Mouse (Mus musculus): ENCODE measurements around the gene Txnrd1. TPM values are rescaled to one million over a fixed set of nuclear protein-coding genes. Genes with fewer than 3 reads are reported as not detected.

Txnrd1 gene
- total RNA-seq, 4 experiments from 2014 or later = 57.3 to 65.7 (median 59.4) TPM

GRCm38 (mm10) chr10:82817936-82818335 is 15.8 kb upstream of the Txnrd1 start:
- no peak for DNase-seq (ENCODE audit: low spot score)

- no peak for DNase-seq (ENCODE audit: low spot score)
These were observed 15.1 kb upstream of the Txnrd1 start for GRCm38 (mm10) chr10:82818661-82819060.

- no peak for DNase-seq (ENCODE audit: low spot score)
These were observed 10.5 kb upstream of the Txnrd1 start for GRCm38 (mm10) chr10:82823108-82823778.

- DNase-seq (ENCODE audit: low spot score) = no peak
These were observed 10.0 kb upstream of the Txnrd1 start for GRCm38 (mm10) chr10:82823779-82824177.

GRCm38 (mm10) chr10:82824541-82824940 is 9.2 kb upstream of the Txnrd1 start:
- no peak for DNase-seq (ENCODE audit: low spot score)

GRCm38 (mm10) chr10:82826516-82826915 is 7.2 kb upstream of the Txnrd1 start:
- no peak for DNase-seq (ENCODE audit: low spot score)

GRCm38 (mm10) chr10:82835898-82836297 is 2.1 kb downstream of the Txnrd1 start:
- DNase-seq (ENCODE audit: low spot score) = no peak

GRCm38 (mm10) chr10:82838390-82838789 is 4.6 kb downstream of the Txnrd1 start:
- no peak for DNase-seq (ENCODE audit: low spot score)

GRCm38 (mm10) chr10:82844090-82844489 is 10.3 kb downstream of the Txnrd1 start:
- no peak for DNase-seq (ENCODE audit: low spot score)

GRCm38 (mm10) chr10:82844731-82845130 is 11.0 kb downstream of the Txnrd1 start:
- no peak for DNase-seq (ENCODE audit: low spot score)

GRCm38 (mm10) chr10:82847821-82848459 is 14.2 kb downstream of the Txnrd1 start:
- no peak for DNase-seq (ENCODE audit: low spot score)

GRCm38 (mm10) chr10:82849686-82850353 is 16.1 kb downstream of the Txnrd1 start:
- no peak for DNase-seq (ENCODE audit: low spot score)

- DNase-seq (ENCODE audit: low spot score) = no peak
These were observed 16.6 kb downstream of the Txnrd1 start for GRCm38 (mm10) chr10:82850354-82850752.

GRCm38 (mm10) chr10:82851751-82852150 is 18.0 kb downstream of the Txnrd1 start:
- DNase-seq (ENCODE audit: low spot score) = no peak

GRCm38 (mm10) chr10:82858032-82858680 is 24.4 kb downstream of the Txnrd1 start:
- no peak for DNase-seq (ENCODE audit: low spot score)

- DNase-seq (ENCODE audit: low spot score) = peak; percentile 94
These were observed 25.2 kb downstream of the Txnrd1 start for GRCm38 (mm10) chr10:82858691-82859532.

GRCm38 (mm10) chr10:82859533-82859915 is 25.8 kb downstream of the Txnrd1 start:
- peak; percentile 37 for DNase-seq (ENCODE audit: low spot score)

- DNase-seq (ENCODE audit: low spot score) = peak; percentile 68
These were observed 26.6 kb downstream of the Txnrd1 start for GRCm38 (mm10) chr10:82860181-82860928.

- DNase-seq (ENCODE audit: low spot score) = no peak
These were observed 27.2 kb downstream of the Txnrd1 start for GRCm38 (mm10) chr10:82860929-82861315.

- no peak for DNase-seq (ENCODE audit: low spot score)
These were observed 29.4 kb downstream of the Txnrd1 start for GRCm38 (mm10) chr10:82863106-82863680.
